Mouse (Mus musculus): ENCODE measurements around the gene Ctsw.
"Not testable (repeated sequence)": the region's sequence is repeated elsewhere in the genome, so short reads cannot be mapped to it uniquely, and the experiment has no call there.

Gene Ctsw

DNA sequence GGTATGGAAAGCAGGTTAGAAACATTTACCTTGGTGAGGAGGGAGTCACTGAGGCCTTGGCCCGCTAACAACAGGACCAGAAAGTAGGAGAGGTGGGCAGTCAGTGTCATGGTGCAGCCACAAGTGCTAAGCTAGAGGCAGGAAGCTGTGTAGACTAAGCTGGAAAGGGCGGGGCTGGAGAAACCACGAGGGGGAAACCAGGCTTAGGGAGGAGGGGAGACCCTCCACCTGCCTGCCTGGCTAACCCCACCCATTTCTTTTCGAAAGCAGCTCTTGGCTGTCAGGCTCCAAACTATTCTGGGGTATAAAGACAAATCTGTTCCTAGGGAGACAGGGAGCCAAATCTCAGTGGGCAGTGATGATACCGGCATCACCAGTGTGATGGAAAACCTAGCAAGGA lies at the start of gene Ctsw:
Gene Ctsw (minus strand): TSS at position 134 of the 400 bp plus-strand sequence.
- DNase-seq (ENCODE audit: low spot score in 2 of 2): no peak

DNA sequence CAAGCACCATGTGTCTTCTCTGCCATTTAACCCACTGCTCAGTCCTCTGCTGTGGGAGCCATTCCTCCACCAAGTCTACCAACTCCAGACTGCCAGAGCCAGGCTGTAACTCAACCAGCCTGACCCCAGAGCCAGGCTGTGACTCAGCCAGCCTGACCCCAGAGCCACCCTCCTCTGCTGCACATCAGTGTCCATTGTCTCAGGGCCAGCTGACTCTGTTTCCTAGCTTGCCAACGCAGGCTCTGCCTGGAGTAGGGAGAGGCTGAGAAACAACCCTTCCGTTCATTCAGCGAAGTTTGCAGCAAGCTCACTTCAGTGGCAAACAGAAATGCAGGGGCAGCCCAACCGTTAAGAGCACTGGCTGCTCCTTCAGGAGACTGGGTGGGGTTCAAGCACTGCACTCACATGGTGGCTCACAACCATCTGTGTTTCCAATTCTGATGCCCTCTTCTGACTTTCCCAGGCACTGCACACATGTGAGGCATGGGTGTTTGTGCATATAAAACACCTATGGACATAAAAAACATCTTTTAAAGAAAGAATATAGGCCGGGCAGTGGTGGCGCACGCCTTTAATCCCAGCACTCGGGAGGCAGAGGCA lies 48.7 kb upstream of the Ctsw start:
- DNase-seq (ENCODE audit: low spot score in 2 of 2): no peak

DNA sequence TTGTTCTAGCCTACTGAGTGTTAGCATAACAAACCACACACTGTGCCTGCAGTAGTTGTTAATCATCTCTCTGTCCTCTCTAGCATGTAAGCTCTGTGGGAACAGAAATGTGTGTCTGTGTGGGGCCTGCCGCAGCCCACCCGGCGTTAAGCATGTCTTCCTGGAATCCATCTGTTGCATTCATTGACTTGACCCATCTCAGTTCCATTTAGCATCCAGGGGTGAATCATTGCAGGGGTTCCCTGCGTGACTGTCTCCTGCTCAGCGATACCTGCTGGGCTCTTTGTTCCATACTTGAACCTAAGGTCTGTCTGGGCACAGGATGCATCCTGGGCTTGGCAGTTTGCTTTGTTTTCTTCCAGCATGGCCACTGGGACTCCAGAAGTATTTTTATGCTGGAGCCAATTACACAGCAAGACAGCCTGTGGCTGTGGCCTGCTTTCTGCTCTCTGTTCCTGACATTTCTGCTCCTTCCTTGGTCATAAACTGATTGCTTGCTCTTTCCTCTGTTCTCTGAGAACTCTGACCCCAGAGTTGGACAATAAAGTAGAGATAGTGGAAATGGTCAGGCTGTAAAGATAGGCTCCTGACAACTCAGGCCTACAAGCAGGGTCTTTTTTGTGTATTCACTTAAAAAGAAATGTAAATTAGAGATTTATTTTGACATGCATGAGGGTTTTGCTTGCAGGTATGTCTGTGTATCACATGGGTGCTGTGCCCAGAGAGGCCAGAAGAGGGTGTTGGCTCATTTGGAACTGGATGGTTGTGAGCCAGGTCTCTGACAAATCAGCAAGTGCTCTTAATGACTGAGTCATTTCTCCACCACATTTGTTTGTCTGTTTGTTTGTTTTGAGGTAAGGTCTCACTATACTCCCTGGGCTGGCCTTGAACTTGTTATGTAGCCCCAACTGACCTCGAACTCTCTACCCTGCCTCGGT lies 47.8 kb upstream of the Ctsw start:
- peak in 1 of 2 experiments; percentile 39 for DNase-seq (ENCODE audit: low spot score in 2 of 2)

DNA sequence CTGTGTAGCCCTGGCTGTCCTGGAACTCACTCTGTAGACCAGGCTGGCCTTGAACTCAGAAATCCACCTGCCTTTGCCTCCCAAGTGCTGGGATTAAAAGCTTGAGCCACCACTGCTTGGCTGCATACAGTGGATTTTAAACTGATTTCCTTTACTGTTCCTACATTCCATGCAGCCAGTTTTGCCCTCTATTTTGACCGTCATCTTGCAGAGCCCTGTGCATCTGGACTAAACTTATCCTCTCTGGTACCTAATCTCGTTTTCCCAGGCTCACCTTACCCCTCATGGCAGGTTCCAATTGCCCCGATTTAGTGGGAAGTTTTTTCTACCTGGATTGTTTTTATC lies 44.7 kb upstream of the Ctsw start:
- DNase-seq (ENCODE audit: low spot score in 2 of 2): no peak

DNA sequence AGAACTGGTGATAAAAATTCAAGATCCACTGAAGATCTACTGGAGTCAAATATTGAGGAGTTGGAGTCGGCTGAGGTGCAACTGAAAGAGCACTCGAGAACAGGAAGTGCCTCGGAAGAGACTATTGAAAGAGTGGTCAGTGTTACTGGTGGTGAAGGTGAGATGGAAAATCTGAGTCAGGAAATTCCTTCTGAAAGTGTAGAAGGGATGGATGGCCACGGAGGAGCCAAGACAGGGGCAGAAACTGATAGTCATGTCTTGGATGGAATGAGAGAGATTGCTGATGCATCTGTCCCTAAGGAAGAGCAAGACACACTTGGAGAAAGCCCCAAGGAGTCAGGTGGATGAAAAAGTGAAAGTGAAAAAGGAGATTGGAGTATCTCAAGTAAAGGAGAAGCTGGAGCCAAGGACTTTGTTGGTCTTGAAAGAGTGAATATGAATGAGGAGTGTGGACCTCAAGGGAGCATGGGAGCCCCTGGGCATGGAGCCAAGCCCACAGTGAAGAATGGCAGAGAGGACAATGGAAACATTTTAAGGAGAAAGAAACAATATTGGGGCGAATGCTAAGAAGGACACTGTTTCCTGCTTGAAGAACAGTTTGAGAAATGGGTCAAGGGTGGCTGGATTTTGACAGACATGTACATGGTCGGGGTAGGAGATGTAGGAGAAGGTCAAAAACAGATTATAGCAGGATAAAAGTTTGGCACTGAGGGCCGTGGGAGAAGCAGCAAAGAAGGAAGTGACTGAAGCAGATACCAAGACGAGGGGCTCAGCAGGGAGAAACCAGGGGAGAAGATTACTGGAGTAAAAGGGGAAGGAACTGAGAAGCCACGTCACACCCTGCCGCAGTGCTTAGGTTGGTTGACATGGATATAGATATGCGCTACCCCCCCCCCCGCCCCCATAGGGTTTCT lies 44.0 kb upstream of the Ctsw start:
- DNase-seq (ENCODE audit: low spot score in 2 of 2): peak in 1 of 2 experiments; percentile 56

DNA sequence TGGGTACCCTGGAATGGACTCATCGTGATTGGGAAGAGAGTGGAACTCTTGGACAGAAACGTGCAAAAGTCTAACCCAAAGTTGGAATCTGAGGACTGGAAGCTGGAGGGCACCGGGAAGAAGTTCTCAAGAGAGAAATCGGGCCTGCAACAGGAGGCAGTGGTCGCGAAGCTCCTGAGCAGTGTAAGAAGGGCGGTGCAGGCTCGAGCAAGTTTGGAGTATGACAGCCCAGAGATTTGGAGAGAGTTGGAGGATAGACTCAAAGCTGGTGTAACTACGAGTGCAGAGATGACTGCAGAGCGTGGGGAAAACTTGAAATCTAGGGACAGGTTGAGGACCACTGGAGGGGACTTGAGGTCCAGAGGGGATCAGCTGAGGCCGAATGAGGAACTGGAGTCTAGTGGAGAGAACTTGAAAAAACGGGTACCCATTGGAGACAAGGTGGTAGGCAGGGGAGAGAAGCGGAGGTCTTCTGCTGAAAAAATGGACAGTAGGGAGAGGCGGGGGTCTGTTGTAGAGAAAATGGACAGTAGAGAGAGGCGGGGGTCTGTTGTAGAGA lies 42.8 kb upstream of the Ctsw start:
- DNase-seq (ENCODE audit: low spot score in 2 of 2): peak in 1 of 2 experiments; percentile 49

DNA sequence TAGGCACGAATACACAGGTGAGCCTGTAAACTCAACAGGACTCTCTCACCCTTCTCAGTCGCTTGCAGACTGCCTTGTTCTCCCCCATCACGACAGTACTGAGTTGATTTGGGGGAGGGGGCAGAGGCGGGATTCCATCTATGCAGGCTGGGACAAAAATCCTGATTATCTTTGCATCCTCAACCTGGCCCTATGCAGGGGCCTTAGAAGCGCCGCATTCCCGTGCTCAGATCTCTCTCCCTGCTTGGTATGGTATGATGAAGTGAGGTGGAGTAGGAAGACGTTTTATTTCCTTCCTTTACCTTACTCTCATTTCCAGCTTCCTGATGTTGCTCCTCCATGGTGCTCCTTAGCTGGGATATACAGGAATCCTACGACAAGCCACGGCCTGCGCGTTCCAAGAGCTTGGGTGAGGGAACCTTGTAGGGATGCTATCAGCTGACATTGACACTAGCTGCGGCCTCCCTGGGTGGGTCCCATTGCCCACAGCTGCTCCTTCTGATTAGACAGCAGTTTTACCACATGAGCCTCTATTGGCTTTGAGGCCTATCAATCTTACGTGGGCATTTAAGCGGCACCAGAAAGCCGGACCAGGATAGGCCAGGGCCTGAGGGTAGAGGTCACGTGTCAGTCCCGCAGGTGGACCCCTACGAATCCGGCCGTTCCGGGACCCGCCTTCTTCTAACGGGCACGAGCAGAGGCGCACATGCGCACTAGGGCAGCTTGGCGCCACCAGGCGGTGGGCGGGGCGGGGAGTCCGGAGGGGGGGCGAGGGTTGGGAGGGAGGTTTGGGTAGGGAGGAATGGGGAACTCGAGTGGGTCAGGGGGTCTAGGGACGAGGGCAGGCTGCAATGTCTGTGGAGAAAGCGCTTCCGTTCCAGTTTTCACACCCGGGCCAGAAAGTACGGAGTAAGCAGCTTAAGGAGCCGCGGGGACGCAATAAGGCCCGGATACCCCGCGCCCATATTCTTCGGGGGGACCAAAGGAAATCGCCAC lies 42.0 kb upstream of the Ctsw start, which contains the start of gene Snx32:
Gene Snx32 (minus strand): TSS at position 508 of the 996 bp plus-strand sequence.
- DNase-seq (ENCODE audit: low spot score in 2 of 2): peak; percentile 92 to 97

DNA sequence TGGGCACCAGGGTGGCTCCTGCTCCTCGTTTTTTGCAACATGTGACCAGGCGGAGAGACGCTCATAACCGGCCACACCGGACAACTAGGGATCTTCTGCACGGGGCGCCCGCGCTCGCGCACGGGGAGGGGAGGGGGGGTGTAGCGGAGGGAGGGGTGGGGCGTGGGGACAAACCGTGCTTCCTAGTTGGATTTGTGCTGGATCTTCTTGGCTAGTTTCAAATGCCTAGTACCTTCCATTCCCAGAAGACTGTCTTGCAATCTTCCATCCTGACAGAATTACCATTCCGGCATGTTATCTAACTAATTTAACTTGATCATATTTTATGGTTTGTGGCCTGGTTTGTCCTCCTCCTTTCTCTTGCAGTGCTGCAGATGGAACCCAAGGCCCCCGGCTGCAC lies 35.4 kb upstream of the Ctsw start, which contains the start of gene 1700020D05Rik:
Gene 1700020D05Rik (minus strand): TSS at position 101 of the 400 bp plus-strand sequence.
- DNase-seq (ENCODE audit: low spot score in 2 of 2): no peak

DNA sequence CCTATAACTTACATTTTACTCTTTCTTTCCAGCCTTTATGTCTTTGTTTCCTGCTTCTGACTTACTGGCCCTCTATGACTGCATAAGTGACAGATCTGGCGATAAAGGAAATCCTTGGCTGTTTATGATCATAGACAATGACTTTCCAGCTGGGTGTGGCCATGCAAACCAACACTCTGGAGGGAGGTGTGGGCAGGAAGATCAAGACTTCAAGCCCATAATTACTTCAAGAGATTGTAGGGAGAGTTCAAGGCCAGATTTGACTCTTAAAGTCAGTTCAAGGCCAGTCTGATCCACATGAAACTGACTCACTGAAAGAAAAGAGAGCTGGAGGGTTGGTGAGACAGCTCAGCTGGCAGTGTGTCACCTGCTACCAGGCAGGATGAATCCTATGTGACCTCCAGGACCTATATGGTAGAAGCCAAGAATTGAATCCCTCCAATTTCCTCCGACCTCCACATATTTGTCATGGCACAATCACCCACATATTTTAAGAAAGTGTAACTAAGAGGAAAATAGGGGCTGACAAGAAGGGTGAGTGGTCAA lies 32.1 kb upstream of the Ctsw start:
- no peak for DNase-seq (ENCODE audit: low spot score in 2 of 2)

DNA sequence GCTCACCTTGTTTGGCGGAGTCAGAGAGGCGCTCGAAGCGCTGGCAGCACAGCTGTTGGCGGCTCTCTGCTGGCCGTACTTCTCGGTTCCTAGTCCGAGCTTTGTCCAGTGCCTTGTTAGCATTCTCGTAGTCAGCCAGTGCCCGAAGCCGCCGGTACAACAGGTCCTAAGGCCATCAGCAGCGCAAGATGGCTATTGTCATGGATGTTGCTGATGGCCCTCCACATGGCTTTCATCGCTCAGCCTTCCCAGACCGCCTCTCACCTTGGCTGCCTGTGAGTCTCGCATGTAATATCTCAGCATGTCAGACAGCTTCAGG lies 27.7 kb upstream of the Ctsw start:
- no peak for DNase-seq (ENCODE audit: low spot score in 2 of 2)

DNA sequence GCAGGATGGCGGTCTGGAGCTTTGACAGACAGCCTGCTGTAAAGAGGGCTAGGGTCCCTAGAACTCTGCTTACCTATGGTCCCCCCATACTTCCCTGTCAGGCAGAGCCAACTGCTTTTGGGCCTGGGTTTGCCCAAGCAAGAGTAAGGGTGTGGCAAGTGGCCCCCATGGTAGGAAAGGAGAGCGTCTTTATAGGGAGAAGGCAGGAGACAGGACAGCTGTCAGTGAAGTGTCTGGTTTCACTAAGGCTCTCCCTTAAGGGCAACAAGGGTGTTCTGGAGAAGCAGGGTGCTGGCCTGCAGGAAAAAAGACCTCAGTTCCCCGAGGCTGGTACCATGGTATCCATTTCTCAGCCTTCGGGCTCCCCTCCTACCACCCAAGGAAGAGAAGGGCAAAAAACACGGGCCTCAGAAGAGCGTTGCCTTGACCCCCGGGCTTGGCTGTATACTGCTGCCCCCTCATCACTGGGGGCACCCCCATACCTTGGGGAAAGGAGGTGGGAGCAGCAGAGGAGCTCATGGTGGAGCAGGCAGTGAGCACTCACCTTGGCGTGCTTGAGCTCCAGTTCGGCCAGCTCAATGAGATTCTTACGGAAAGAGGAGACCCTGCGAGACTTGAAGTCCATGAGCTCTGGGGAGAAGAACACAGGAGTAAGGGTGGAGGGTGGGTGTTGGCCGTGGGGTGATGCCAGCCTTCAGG lies 27.2 kb upstream of the Ctsw start:
- no peak for DNase-seq (ENCODE audit: low spot score in 2 of 2)

DNA sequence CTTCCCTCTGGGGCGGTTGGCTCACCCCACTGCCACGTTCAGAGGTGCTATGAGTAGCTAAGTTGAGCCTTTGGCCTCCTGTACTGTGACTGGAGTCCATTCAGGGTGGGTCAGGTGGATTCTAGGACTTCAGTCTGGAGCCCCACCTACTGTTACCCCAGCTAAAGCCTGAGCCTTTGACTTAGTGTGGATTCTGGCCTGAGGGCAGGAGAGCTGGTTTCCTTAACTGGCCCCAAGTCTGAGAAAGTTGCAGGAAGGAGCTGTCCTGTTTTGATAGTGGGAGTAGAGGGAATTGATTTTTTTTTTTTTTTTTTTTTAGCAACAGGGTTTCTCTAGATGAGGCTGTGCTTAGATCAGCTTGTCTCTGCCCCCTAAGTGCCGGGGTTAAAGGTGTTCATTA lies 26.0 kb upstream of the Ctsw start:
- DNase-seq (ENCODE audit: low spot score in 2 of 2): no peak

DNA sequence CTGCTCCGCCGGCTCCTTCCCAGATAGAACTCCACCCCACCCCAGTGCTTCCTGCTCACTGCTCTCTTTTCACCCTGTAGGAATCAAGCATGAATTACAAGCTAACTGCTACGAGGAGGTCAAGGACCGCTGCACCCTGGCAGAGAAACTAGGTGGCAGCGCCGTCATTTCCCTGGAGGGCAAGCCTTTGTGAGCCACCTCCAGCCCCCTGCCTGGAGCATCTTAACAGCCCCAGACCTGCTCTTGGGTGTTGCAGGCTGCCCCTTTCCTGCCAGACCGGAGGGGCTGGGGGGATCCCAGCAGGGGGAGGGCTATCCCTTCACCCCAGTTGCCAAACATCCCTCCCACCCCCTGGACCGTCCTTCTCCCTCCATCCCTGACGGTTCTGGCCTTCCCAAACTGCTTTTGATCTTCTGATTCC lies 25.0 kb upstream of the Ctsw start:
- DNase-seq (ENCODE audit: low spot score in 2 of 2): not testable (repeated sequence)

DNA sequence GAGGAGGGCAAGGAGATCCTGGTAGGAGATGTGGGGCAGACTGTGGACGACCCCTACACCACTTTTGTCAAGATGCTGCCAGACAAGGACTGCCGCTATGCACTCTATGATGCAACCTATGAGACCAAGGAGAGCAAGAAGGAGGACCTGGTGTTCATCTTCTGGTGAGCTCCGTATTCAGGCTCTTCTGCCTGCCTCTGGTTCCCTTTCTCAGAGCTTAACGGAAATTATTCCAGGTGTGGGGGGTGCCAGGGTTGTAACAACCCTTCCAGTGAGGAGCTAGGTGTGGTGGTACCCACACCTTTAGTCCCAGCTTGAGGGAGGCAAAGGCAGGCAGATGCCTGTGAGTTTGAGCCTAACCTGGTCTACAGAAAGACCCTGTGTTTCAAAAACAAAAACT lies 24.3 kb upstream of the Ctsw start:
- no peak for DNase-seq (ENCODE audit: low spot score in 2 of 2)

DNA sequence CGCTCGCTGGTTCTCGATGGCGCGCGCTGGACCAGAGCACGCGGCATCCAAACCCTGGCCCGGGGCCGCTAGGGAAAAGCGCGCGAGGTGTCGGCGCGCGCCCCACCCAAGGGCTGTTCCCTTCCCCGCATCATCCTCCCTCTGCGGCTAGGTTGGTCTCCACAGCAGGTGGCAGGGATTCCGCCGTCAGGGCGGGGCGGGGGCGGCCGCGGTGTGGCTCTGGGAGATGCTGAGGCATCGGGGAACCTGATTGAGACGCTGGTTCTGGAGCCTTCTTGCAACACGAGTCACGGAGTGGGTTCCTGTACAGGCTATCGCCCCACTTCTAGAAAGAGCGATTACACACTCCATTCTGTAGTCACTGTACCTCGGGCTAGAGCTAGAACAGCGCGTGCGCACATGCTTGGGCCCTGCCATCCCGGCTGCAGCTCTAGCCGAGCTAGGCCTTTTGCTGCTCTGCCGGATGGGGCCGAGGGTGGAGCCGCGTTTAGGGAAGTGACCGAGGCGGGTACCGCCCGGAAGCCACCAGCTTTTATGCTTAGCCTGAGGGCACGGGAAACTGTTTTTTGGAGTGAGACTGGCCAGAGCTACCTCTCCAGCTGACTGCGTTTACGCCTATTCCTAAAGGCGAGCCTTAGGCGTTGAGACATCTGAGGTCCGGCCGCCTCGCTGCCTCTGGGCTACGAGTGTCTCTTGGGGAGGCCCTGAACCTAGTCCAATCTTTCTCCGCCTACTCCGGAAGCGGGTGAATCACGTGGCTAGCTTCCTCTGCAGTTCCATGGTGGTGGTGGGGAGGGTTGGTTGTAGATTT lies 22.8 kb upstream of the Ctsw start:
- peak; percentile 87 to 89 for DNase-seq (ENCODE audit: low spot score in 2 of 2)

DNA sequence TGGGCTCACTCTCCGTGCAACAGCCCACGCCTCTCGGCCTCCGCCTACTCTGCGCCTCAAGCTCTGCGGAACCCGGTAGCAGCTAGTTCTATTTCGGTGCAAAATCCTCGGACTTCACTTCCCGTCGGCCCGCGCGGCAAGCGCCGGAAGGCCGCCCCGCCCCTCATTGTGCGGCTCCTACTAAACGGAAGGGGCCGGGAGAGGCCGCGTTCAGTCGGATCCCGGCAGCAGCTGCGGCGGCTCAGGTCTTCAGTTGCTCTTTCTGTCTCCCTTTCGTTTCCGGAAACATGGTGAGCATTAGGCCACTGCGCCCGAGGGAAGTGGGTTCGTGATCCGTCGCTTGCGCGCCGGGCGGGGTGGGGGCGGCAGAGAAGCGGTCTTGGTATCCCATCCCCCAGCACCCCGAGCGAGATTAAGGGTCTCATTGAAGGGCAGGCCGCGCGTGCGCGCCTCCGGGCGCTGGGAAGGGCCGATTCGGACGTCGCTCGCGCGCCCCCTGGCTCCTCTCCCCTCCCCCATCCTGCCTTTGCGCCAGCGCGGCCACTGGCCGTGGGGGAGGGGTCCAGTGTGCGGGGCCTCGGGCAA lies 22.1 kb upstream of the Ctsw start, which contains the start of gene Cfl1:
Gene Cfl1 (plus strand): TSS at position 143 of the 585 bp plus-strand sequence.
- peak; percentile 85 to 96 for DNase-seq (ENCODE audit: low spot score in 2 of 2)

DNA sequence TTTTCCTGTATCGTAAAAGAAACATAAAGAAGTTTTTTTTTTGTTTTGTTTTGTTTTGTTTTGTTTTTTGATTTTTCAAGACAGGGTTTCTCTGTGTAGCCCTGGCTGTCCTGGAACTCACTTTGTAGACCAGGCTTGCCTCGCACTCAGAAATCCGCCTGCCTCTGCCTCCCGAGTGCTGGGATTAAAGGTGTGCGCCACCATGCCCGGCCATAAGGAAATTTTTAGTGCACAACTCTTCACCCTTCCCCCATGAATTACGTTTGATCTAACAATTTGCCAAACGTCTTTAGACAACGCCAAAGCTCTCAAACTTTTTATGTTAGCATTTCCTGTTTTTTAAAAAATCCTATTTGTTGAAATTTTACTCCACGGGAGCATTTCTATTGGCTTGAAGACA lies 21.4 kb upstream of the Ctsw start:
- DNase-seq (ENCODE audit: low spot score in 2 of 2): not testable (repeated sequence)

DNA sequence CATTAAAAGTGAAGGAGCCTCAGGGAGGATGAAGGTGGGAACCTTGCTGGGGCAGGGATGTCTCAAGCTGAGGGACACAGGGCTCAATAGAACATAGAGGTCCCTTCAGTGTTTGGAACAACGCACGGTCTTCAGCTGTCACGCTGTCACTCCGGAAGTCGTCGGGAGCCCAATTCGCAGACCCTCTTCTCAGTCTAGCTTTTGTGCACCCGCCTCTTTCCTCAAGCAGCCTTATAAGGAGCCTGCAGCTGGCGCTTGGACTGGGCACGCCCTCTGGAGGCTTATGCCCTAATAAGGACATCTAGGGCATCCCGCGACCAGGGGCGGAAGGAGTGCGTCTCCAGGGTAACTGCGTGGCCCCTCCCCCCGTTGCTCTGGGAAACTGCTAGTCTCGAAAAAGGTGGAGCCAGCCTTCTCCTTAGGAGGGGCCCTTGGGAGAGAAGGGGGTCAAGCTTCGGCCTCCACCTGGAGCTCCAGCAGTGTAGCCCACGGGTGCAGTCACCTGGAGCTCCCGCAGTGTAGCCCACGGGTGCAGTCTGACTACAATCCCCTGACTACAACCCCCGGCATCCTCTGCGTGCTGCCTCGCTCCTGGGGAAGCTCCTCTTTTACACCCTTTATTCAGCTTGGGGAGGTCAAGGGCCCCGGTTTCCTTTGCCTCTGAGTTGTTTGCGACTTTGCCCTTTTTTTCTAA lies 20.7 kb upstream of the Ctsw start:
- peak; percentile 97 to 98 for DNase-seq (ENCODE audit: low spot score in 2 of 2)
